Mouse (Mus musculus): ENCODE results near the gene Gm10310. TPM values are rescaled to one million over a fixed set of nuclear protein-coding genes. Genes with fewer than 3 reads are reported as not detected.

Gm10310 gene
- polyA plus RNA-seq, 1 experiment from 2014 or later, result not detected

Other genes starting within 250 kb of the Gm10310 start
- gene Olfr806, start 243.1 kb downstream of the Gm10310 start, polyA plus RNA-seq (2015; fragmentation: Nextera tagmentation; extraction: Ambion mirVana), result not detected in 2 replicates
- gene Olfr807, start 227.3 kb downstream of the Gm10310 start, polyA plus RNA-seq (2015; fragmentation: Nextera tagmentation; extraction: Ambion mirVana), result not detected in 2 replicates
- not detected in 2 replicates for gene Olfr808, start 219.6 kb downstream of the Gm10310 start, polyA plus RNA-seq (2015; fragmentation: Nextera tagmentation; extraction: Ambion mirVana)
- gene Olfr809, start 210.4 kb downstream of the Gm10310 start, polyA plus RNA-seq (2015; fragmentation: Nextera tagmentation; extraction: Ambion mirVana), result not detected in 2 replicates
- gene Olfr810, start 190.1 kb downstream of the Gm10310 start, polyA plus RNA-seq (2015; fragmentation: Nextera tagmentation; extraction: Ambion mirVana), result 0.06 TPM in 1 of 2 replicates, not detected in the other
- gene Olfr811, start 180.7 kb downstream of the Gm10310 start, polyA plus RNA-seq (2015; fragmentation: Nextera tagmentation; extraction: Ambion mirVana), result not detected in 2 replicates
- not detected in 2 replicates for gene Olfr812, start 139.0 kb downstream of the Gm10310 start, polyA plus RNA-seq (2015; fragmentation: Nextera tagmentation; extraction: Ambion mirVana)
- 0.18 TPM in 1 of 2 replicates, not detected in the other for gene Olfr813, start 129.7 kb downstream of the Gm10310 start, polyA plus RNA-seq (2015; fragmentation: Nextera tagmentation; extraction: Ambion mirVana)
- gene Olfr814, start 105.2 kb downstream of the Gm10310 start, polyA plus RNA-seq (2015; fragmentation: Nextera tagmentation; extraction: Ambion mirVana), result not detected in 2 replicates
- gene Olfr815, start 79.2 kb downstream of the Gm10310 start, polyA plus RNA-seq (2015; fragmentation: Nextera tagmentation; extraction: Ambion mirVana), result not detected in 2 replicates
- gene Olfr816, start 69.5 kb downstream of the Gm10310 start, polyA plus RNA-seq (2015; fragmentation: Nextera tagmentation; extraction: Ambion mirVana), result not detected in 2 replicates
- gene Olfr818, start 36.0 kb downstream of the Gm10310 start, polyA plus RNA-seq (2015; fragmentation: Nextera tagmentation; extraction: Ambion mirVana), result not detected in 2 replicates
- gene Olfr819, start 17.8 kb downstream of the Gm10310 start, polyA plus RNA-seq (2015; fragmentation: Nextera tagmentation; extraction: Ambion mirVana), result not detected in 2 replicates
- not detected in 2 replicates for gene Olfr247, start 8.9 kb downstream of the Gm10310 start, polyA plus RNA-seq (2015; fragmentation: Nextera tagmentation; extraction: Ambion mirVana)
- not detected in 2 replicates for gene Olfr820, start 27.6 kb upstream of the Gm10310 start, polyA plus RNA-seq (2015; fragmentation: Nextera tagmentation; extraction: Ambion mirVana)
- not detected in 2 replicates for gene Olfr821, start 45.3 kb upstream of the Gm10310 start, polyA plus RNA-seq (2015; fragmentation: Nextera tagmentation; extraction: Ambion mirVana)
- not detected in 2 replicates for gene Olfr822, start 86.1 kb upstream of the Gm10310 start, polyA plus RNA-seq (2015; fragmentation: Nextera tagmentation; extraction: Ambion mirVana)
- not detected in 2 replicates for gene Olfr823, start 130.3 kb upstream of the Gm10310 start, polyA plus RNA-seq (2015; fragmentation: Nextera tagmentation; extraction: Ambion mirVana)
- not detected in 2 replicates for gene Olfr824, start 144.9 kb upstream of the Gm10310 start, polyA plus RNA-seq (2015; fragmentation: Nextera tagmentation; extraction: Ambion mirVana)
- gene Olfr825, start 181.7 kb upstream of the Gm10310 start, polyA plus RNA-seq (2015; fragmentation: Nextera tagmentation; extraction: Ambion mirVana), result not detected in 2 replicates
- not detected in 2 replicates for gene Olfr826, start 199.1 kb upstream of the Gm10310 start, polyA plus RNA-seq (2015; fragmentation: Nextera tagmentation; extraction: Ambion mirVana)
- gene Olfr827, start 229.3 kb upstream of the Gm10310 start, polyA plus RNA-seq (2015; fragmentation: Nextera tagmentation; extraction: Ambion mirVana), result not detected in 2 replicates